Mouse (Mus musculus) embryonic facial prominence, embryonic 15.5 days (tissue): ENCODE measurements at regions not wholly inside any gene's neighbourhood (a gene's known extent, or its start where the extent isn't known, plus 50 kb on each side); places are given as distances from the start of the nearest gene placed in this dataset.
"Not testable (repeated sequence)": the region's sequence is repeated elsewhere in the genome, so short reads cannot be mapped to it uniquely, and the experiment has no call there.

Experiments
- ATAC-seq: fragments of 200-750 bp; cut with Nextera tagmentation; 2 replicates; pipeline ENCODE4 v1.8.0; 2017; ENCODE audit warnings: low read depth, moderate TSS enrichment; ENCODE audit not compliant: insufficient number of reproducible peaks, low FRiP score, low TSS enrichment
- H3K27ac ChIP-seq: fragments of 300-500 bp; sonication (generic); replicated peaks from 2 replicates; pipeline ENCODE4 v1.5.1; 2015; ENCODE audit warnings: mild to moderate bottlenecking, inconsistent platforms
- H3K27me3 ChIP-seq: fragments of 300-500 bp; sonication (generic); 2 replicates; pipeline ENCODE4 v1.6.1; 2015; ENCODE audit warnings: inconsistent platforms
- H3K36me3 ChIP-seq: fragments of 300-500 bp; sonication (generic); 2 replicates; pipeline ENCODE4 v1.6.1; 2015; ENCODE audit warnings: mild to moderate bottlenecking, inconsistent platforms
- H3K4me1 ChIP-seq: fragments of 300-500 bp; sonication (generic); 2 replicates; pipeline ENCODE4 v1.6.1; 2015; ENCODE audit warnings: inconsistent platforms
- H3K4me2 ChIP-seq: fragments of 300-500 bp; sonication (generic); replicated peaks from 2 replicates; pipeline ENCODE4 v1.6.1; 2015; ENCODE audit warnings: mild to moderate bottlenecking, inconsistent platforms
- H3K4me3 ChIP-seq: fragments of 300-500 bp; sonication (generic); replicated peaks from 2 replicates; pipeline ENCODE4 v1.5.1; 2015; ENCODE audit warnings: mild to moderate bottlenecking, inconsistent platforms
- H3K9ac ChIP-seq: fragments of 300-500 bp; sonication (generic); 2 replicates; pipeline ENCODE4 v1.6.1; 2015; ENCODE audit warnings: inconsistent platforms
- H3K9me3 ChIP-seq: fragments of 300-500 bp; sonication (generic); replicated peaks from 2 replicates; pipeline ENCODE4 v1.6.1; 2016; ENCODE audit warnings: inconsistent platforms
- WGBS: fragments of 180-500 bp; shearing (Covaris S2); methylation state at CpG from one replicate; pipeline ENCODE4 v1.1.7; 2015; 5-methylcytosine and 5-hydroxymethylcytosine counted together

DNA sequence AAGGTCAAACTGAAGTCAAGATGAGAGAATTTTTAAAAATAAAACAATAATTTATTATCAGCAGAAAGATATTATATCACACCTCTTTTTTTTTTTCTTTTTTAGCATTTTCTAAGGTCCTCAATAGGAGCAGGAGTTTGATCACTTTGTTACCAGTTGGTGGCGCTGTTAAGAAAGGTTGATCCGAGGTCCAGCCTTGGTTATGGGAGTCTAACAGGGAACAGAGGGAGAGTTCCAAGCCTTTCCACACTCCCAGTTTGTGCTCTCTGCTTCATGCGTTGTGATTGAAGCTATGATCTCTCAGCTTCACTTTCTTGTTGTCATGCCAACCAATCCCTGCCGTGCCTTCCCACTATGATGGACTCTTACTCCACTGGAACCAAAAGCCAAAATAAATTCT, 83.8 kb downstream of the Fam174a start:
- no peak for ATAC-seq
- no peak overlapping the region for H3K4me3 ChIP-seq
- H3K9ac ChIP-seq, result no peak overlapping the region
- H3K36me3 ChIP-seq, result no peaks in the 10 kb centered on the region
- H3K4me2 ChIP-seq, result no peak overlapping the region
- no peaks in the 10 kb centered on the region for H3K9me3 ChIP-seq
- no peaks in the 10 kb centered on the region for H3K4me1 ChIP-seq
- 39% methylated on average over 4 of the region's 4 CpGs for WGBS
- no peak overlapping the region for H3K27ac ChIP-seq
- H3K27me3 ChIP-seq, result no peaks in the 10 kb centered on the region

DNA sequence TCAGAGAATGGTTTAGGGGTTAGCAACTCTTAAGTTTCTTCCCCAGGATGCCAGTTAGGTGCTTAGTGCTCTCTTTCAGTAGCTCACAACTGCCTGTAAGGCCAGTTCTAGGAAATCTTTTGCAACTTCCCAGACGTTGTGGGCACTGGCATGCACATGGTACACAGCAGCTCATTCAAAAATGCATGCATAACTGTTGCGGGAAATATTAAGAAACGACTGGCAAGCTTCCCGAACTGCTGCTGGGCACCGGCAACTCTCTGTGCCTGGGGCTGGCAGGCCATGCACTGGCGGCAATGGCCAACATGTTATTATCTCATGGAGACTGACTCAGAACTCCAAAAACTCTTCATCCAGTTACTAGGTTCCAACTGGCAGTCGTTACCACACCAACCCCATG, 86.3 kb downstream of the Fam174a start:
- H3K36me3 ChIP-seq, result no peaks in the 10 kb centered on the region
- ATAC-seq, result no peak
- H3K9me3 ChIP-seq, result no peaks in the 10 kb centered on the region
- no peak overlapping the region for H3K4me3 ChIP-seq
- no peaks in the 10 kb centered on the region for H3K27me3 ChIP-seq
- H3K9ac ChIP-seq, result no peak overlapping the region
- H3K4me1 ChIP-seq, result no peaks in the 10 kb centered on the region
- no peak overlapping the region for H3K4me2 ChIP-seq
- WGBS, result 83% methylated on average over 7 of the region's 7 CpGs
- no peak overlapping the region for H3K27ac ChIP-seq

DNA sequence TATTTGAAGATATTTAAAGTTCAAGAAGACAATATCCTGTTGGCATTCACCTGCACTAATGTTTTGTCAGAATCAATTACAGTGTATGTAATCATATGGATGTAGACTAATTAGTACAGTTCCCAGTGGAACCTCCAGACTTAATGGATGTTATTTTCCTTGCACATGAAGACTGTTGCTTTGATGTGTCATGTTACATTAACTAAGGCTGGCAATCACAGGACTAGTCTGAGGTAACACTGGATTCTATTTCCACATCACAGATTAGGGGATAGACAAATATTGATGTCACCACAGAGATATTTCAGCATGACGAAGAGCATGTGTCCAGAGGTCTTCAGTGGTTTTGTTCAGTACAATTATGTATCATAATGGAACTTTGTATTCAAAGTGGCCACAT, 108.8 kb downstream of the Fam174a start:
- Histone ChIP-seq H3K9ac (no peak overlapping the region), H3K4me1 (no peaks in the 10 kb centered on the region), H3K36me3 (no peaks in the 10 kb centered on the region), H3K27me3 (no peaks in the 10 kb centered on the region), H3K9me3 (no peaks in the 10 kb centered on the region), H3K27ac (no peak overlapping the region), H3K4me2 (no peak overlapping the region), H3K4me3 (no peak overlapping the region)
- no peak for ATAC-seq
- WGBS, result 37% methylated on average over 1 of the region's 1 CpGs

DNA sequence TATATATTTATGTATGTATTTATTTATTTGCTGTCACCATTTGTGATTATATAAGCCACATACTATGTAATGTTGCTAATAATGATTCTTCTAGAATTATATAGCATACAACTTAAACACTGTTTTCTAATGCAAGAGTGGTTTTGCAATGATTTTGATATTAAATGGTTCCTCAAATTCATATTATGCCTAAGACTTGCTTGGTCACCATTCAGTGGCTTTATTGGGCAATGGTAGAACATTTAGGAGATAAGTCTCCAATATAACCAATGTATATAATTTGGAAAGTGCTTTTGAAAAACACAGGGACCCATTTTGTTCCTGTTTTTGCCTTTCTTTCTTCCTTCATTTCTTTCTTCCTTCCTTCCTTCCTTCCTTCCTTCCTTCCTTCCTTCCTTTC, 112.0 kb downstream of the Fam174a start:
- Histone ChIP-seq H3K4me1 (no peaks in the 10 kb centered on the region), H3K4me2 (no peak overlapping the region), H3K9ac (no peak overlapping the region), H3K27me3 (no peaks in the 10 kb centered on the region), H3K36me3 (no peaks in the 10 kb centered on the region), H3K4me3 (no peak overlapping the region), H3K9me3 (no peaks in the 10 kb centered on the region), H3K27ac (no peak overlapping the region)
- ATAC-seq, result no peak

DNA sequence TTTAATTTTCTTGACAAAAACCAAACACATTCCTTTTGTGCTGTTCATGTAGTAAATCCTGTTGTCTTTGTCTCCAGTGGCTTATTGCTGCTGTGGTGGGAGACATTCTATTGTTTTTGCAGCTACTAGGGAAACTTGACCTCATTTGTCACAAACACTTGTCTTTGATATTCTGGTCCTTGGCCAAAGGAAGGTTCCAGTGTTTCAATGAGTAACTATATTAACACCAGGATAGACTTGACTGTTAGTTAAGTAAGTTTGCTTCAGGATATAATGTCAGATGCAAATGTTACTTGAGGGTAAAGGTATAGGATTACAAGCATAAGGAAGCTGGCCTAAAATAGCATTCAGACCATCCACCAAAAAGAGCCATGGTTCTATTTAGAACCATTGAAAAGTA, 123.7 kb downstream of the Fam174a start:
- no peaks in the 10 kb centered on the region for H3K36me3 ChIP-seq
- H3K9ac ChIP-seq, result no peak overlapping the region
- no peaks in the 10 kb centered on the region for H3K27me3 ChIP-seq
- no peaks in the 10 kb centered on the region for H3K9me3 ChIP-seq
- no peak overlapping the region for H3K27ac ChIP-seq
- no peaks in the 10 kb centered on the region for H3K4me1 ChIP-seq
- no peak overlapping the region for H3K4me3 ChIP-seq
- H3K4me2 ChIP-seq, result no peak overlapping the region
- no peak for ATAC-seq

DNA sequence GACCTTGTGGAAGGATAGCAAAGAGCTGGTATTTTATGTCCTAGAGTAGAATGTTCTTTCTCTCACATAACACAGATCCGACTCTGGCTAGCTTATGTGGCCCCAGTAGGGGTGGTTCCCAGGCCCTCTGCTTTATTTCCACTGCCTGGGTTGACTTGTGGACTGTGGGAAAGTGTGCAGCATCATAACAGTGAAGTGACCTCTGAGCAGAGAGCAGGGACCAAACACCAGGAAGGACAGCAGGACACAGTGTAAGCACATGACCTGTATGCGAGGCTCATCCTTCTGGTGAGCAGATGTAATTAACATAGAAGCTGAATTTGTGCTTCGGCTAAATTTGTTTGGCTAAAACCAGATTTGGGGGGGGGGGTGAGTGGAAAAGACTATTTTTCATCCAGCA, 132.1 kb downstream of the Fam174a start:
- H3K9me3 ChIP-seq, result no peaks in the 10 kb centered on the region
- H3K27ac ChIP-seq, result no peak overlapping the region
- 71% methylated on average over 3 of the region's 3 CpGs for WGBS

DNA sequence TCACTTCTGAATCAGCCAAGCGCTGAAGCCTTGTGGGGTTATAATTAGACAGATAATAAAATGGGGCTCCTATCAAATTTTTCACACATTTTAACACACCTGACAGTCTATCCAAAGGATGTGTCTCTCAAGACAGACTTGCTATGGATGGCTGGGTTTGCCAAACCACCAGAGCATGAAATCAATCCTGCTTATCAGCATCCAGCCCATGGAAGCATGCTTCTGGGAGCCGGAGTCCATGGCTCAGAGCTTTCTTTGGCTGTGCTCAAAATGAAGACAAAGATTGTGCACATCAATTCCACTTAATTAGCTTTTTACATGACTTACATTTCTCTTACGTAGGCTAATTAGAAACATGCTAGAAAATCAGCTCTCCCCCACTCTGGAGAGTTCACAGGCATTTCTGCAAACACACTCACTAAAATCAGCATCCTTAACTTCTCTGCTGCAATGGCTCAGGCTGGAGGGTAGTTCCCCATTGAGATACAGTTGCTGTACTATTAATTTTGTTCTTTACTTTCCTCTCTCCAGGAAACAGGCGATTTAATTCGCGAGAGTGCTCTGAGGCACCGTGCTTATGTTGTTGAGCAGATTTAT, 135.6 kb downstream of the Fam174a start:
- 72% methylated on average over 7 of the region's 7 CpGs for WGBS
- H3K4me1 ChIP-seq, result no peaks in the 10 kb centered on the region
- no peak for ATAC-seq
- no peaks in the 10 kb centered on the region for H3K36me3 ChIP-seq
- H3K4me3 ChIP-seq, result no peak overlapping the region
- no peak overlapping the region for H3K9ac ChIP-seq
- H3K9me3 ChIP-seq, result no peaks in the 10 kb centered on the region
- H3K4me2 ChIP-seq, result no peak overlapping the region
- H3K27ac ChIP-seq, result no peak overlapping the region
- no peaks in the 10 kb centered on the region for H3K27me3 ChIP-seq

More for the DNA sequence above, 132.1 kb downstream of the Fam174a start:
- no peak overlapping the region for H3K4me3 ChIP-seq
- H3K36me3 ChIP-seq, result no peaks in the 10 kb centered on the region
- H3K27me3 ChIP-seq, result no peaks in the 10 kb centered on the region
- H3K4me1 ChIP-seq, result no peaks in the 10 kb centered on the region
- no peak overlapping the region for H3K4me2 ChIP-seq
- H3K9ac ChIP-seq, result no peak overlapping the region
- no peak for ATAC-seq

DNA sequence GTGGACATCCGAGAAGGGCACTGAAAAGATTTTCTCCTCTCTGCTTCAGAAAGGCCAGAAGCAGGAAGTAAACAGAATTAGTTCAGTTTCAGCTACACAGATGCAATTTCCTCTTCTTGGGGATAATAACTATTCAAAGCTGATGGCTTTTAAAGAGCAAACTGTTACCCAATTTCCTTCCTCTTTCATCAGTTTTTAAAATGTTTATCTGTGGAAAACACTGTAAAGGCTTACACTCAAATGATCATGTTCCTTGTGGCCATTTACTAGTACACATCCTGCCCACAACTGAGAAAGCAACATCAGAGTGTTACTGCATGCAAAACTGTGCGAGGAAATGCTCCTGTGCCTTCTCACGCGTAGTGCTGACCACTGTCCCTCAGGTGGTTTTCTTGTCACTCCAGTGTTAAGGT, 137.5 kb downstream of the Fam174a start:
- no peak overlapping the region for H3K4me2 ChIP-seq
- H3K27me3 ChIP-seq, result no peaks in the 10 kb centered on the region
- H3K4me3 ChIP-seq, result no peak overlapping the region
- H3K36me3 ChIP-seq, result no peaks in the 10 kb centered on the region
- no peak overlapping the region for H3K27ac ChIP-seq
- 67% methylated on average over 4 of the region's 4 CpGs for WGBS
- no peaks in the 10 kb centered on the region for H3K9me3 ChIP-seq
- no peak for ATAC-seq
- no peak overlapping the region for H3K9ac ChIP-seq
- H3K4me1 ChIP-seq, result no peaks in the 10 kb centered on the region

DNA sequence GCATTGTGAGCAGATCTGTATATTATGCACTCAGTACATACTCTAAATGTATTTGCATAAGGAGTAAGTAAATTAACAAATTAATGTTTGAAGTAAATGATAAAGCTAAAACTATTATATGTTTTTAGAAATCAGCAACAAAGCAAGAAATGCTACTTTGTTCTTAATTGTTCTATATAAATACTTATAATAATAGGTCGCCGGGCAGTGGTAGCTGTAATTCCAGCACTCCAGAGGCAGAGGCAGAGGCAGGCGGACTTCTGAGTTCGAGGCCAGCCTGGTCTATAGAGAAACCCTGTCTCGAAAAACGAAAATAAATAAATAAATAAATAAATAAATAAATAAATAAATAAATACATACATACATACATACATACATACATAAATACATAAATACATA, 138.3 kb downstream of the Fam174a start:
- peak; percentile 84; the same call in 1 of the 2 replicates for ATAC-seq
- H3K4me3 ChIP-seq, H3K9ac ChIP-seq, H3K27me3 ChIP-seq, H3K4me2 ChIP-seq, H3K36me3 ChIP-seq, H3K4me1 ChIP-seq, H3K27ac ChIP-seq, H3K9me3 ChIP-seq: not testable (repeated sequence)
- WGBS, result 77% methylated on average over 6 of the region's 6 CpGs

DNA sequence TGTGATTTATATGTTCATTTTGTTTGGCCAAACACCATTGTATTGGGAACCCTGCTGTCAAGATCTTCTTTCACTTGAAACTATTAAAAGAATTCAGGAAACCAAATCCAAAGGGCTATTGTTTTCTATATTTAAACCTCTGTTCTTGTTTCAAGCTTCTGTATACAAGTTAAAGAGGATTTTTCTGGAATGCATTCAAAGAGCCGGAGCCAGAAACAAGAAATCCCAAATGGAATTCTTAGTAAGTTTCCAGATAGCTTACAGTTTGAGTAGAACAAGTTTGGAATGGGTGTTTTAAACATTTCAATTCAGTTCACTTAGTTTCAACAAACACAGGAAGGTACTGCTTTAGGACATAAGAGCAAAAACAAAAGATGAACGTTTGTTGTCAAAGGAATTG, 140.8 kb downstream of the Fam174a start:
- no peak overlapping the region for H3K4me2 ChIP-seq
- ATAC-seq, result no peak
- H3K27ac ChIP-seq, result no peak overlapping the region
- WGBS, result 52% methylated on average over 2 of the region's 2 CpGs
- no peaks in the 10 kb centered on the region for H3K4me1 ChIP-seq
- H3K9me3 ChIP-seq, result no peaks in the 10 kb centered on the region
- no peak overlapping the region for H3K9ac ChIP-seq
- no peak overlapping the region for H3K4me3 ChIP-seq
- H3K36me3 ChIP-seq, result no peaks in the 10 kb centered on the region
- H3K27me3 ChIP-seq, result no peaks in the 10 kb centered on the region

DNA sequence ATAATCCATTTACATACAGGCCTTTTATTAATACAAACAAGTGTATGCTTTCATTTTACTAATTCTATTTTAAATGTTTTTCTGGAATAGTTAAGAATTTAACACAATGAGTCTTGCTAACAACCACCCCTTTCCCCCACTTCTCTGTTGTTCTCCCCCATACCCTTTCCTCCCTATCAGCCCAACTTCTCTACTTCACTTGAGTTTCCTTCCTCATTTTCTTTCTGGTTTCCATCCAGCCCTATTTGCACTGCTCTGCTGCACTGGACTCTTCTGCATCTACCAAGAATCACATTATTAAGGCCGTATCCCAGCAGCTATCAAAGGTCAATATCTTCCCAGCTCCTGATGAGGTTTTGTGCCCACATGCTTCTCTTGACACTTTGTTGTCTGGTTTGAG, 145.9 kb downstream of the Fam174a start:
- H3K9ac ChIP-seq, result no peak overlapping the region
- no peaks in the 10 kb centered on the region for H3K4me1 ChIP-seq
- 77% methylated on average over 1 of the region's 1 CpGs for WGBS
- no peaks in the 10 kb centered on the region for H3K27me3 ChIP-seq
- H3K36me3 ChIP-seq, result no peaks in the 10 kb centered on the region
- no peak for ATAC-seq
- H3K4me2 ChIP-seq, result no peak overlapping the region
- H3K4me3 ChIP-seq, result no peak overlapping the region
- H3K27ac ChIP-seq, result no peak overlapping the region
- no peaks in the 10 kb centered on the region for H3K9me3 ChIP-seq

DNA sequence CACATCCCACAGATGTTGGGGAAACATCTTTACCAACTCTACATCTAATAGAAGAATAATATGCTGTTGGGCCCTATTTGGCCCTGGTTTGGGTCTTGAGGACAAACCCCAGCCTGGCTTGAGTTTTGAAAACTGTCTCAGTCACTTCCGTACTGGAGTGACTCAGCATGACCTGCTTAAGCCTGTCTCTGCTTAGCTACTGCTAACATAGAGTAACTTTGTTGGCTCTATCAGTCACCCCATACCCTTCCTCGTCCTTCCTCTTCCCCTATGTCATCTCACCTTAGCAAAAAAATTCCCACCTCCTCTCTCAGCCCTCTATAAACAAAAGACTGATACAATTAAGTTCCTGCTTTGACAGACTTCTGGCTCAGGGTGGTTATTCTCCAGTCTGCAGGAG, 154.7 kb downstream of the Fam174a start:
- ATAC-seq, result no peak
- Histone ChIP-seq H3K4me2 (no peak overlapping the region), H3K27ac (no peak overlapping the region), H3K36me3 (no peaks in the 10 kb centered on the region), H3K4me1 (no peaks in the 10 kb centered on the region), H3K9ac (no peak overlapping the region), H3K4me3 (no peak overlapping the region), H3K27me3 (no peaks in the 10 kb centered on the region), H3K9me3 (no peaks in the 10 kb centered on the region)
- 56% methylated on average over 2 of the region's 2 CpGs for WGBS
